Mouse (Mus musculus) testis, adult 2 months (tissue): ENCODE measurements around the gene Nell2.
"Not testable (repeated sequence)": the region's sequence is repeated elsewhere in the genome, so short reads cannot be mapped to it uniquely, and the experiment has no call there.

Source experiments
- CTCF ChIP-seq: fragments of 200-500 bp; IDR thresholded peaks from 2 replicates; pipeline ENCODE4 v1.5.1; 2012; ENCODE audit warnings: low read depth, mild to moderate bottlenecking, inconsistent platforms, low read length, moderate library complexity; ENCODE audit not compliant: control insufficient read depth, insufficient read depth, insufficient replicate concordance
- POLR2A ChIP-seq: fragments of 200-500 bp; IDR thresholded peaks from 2 replicates; pipeline ENCODE4 v1.6.1; 2012; ENCODE audit warnings: low read depth, mild to moderate bottlenecking, inconsistent platforms, low read length, moderate library complexity; ENCODE audit not compliant: control insufficient read depth

DNA sequence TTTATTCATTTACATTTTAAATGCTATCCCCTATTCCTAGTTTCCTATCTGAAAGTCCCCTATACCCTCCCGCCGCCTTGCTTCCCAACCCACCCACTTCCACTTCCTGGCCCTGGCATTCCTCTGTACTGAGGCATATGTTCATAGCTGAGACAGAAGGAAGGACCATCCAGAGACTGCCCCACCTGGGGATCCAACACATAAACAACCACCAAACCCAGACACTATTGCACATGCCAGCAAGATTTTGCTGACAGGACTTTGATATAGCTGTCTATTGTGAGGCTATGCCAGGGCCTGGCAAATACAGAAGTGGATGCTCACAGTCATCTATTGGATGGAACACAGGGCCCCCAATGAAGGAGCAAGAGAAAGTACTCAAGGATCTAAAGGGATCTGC lies 291.3 kb downstream of the Nell2 start:
- TF ChIP-seq CTCF, POLR2A: not testable (repeated sequence)
